Mouse (Mus musculus): Measurements from ENCODE around the gene Chd6.

GRCm38 (mm10) chr2:160932325-160932724, 176.6 kb downstream of the Chd6 start:
- TF ChIP-seq MXI1 (IDR thresholded peaks at IDR 0.05; ENCODE audit: low read depth, low read length) (no peak), POLR2A (IDR thresholded peaks at IDR 0.05; ENCODE audit: low read depth, low read length) (no peak), EP300 (IDR thresholded peaks at IDR 0.05; ENCODE audit: low read length) (no peak), ZKSCAN1 (IDR thresholded peaks at IDR 0.05; ENCODE audit: borderline replicate concordance, low read depth, low read length) (no peak), CHD2 (IDR thresholded peaks at IDR 0.05; ENCODE audit: low read length) (no peak), JUN (IDR thresholded peaks at IDR 0.05; ENCODE audit: insufficient read depth, low read depth, low read length) (no peak), JUND (conservative IDR thresholded peaks at IDR 0.05; ENCODE audit: low read depth, low read length) (no peak), USF1 (IDR thresholded peaks at IDR 0.05; ENCODE audit: low read depth, low read length) (no peak), RCOR1 (conservative IDR thresholded peaks at IDR 0.05; ENCODE audit: low read depth, low read length) (no peak)
